Mouse (Mus musculus): ENCODE data around the gene Abcc10.

Gene Abcc10

GRCm38 (mm10) chr17:46284653-46285052 is 43.5 kb downstream of the Abcc10 start:
- DNase-seq = no peak

GRCm38 (mm10) chr17:46283911-46284310 is 44.2 kb downstream of the Abcc10 start:
- DNase-seq = no peak

GRCm38 (mm10) chr17:46283140-46283539 is 45.0 kb downstream of the Abcc10 start:
- no peak for DNase-seq

GRCm38 (mm10) chr17:46282483-46283123 is 45.5 kb downstream of the Abcc10 start, which contains the start of gene Tjap1:
TSS of gene Tjap1 (minus strand) at chr17:46283026.
- DNase-seq = peak; percentile 79

- DNase-seq = no peak
Measured at GRCm38 (mm10) chr17:46278011-46278765, 50.0 kb downstream of the Abcc10 start.

- no peak for DNase-seq
Measured at GRCm38 (mm10) chr17:46277586-46277985, 50.6 kb downstream of the Abcc10 start.

GRCm38 (mm10) chr17:46275506-46275905 is 52.6 kb downstream of the Abcc10 start:
- DNase-seq = no peak

- DNase-seq = no peak
Measured at GRCm38 (mm10) chr17:46275034-46275433, 53.1 kb downstream of the Abcc10 start.

GRCm38 (mm10) chr17:46274465-46274864 is 53.7 kb downstream of the Abcc10 start:
- DNase-seq = no peak

- DNase-seq = no peak
Measured at GRCm38 (mm10) chr17:46273803-46274236, 54.3 kb downstream of the Abcc10 start.

GRCm38 (mm10) chr17:46272675-46273074 is 55.5 kb downstream of the Abcc10 start:
- no peak for DNase-seq

GRCm38 (mm10) chr17:46272058-46272457 is 56.1 kb downstream of the Abcc10 start:
- DNase-seq = no peak

GRCm38 (mm10) chr17:46269771-46270534 is 58.2 kb downstream of the Abcc10 start:
- DNase-seq = no peak

GRCm38 (mm10) chr17:46268026-46268720 is 60.0 kb downstream of the Abcc10 start:
- DNase-seq = no peak

GRCm38 (mm10) chr17:46267511-46267910 is 60.6 kb downstream of the Abcc10 start:
- no peak for DNase-seq

GRCm38 (mm10) chr17:46266986-46267385 is 61.2 kb downstream of the Abcc10 start:
- DNase-seq = no peak

- DNase-seq = peak; percentile 85
Measured at GRCm38 (mm10) chr17:46265918-46266618, 62.1 kb downstream of the Abcc10 start.

GRCm38 (mm10) chr17:46265502-46265901 is 62.6 kb downstream of the Abcc10 start:
- no peak for DNase-seq

- DNase-seq = no peak
Measured at GRCm38 (mm10) chr17:46262201-46262694, 65.9 kb downstream of the Abcc10 start.

- no peak for DNase-seq
Measured at GRCm38 (mm10) chr17:46259675-46260074, 68.5 kb downstream of the Abcc10 start.

- no peak for DNase-seq
Measured at GRCm38 (mm10) chr17:46258279-46259053, 69.7 kb downstream of the Abcc10 start.
